Mouse (Mus musculus): ENCODE data around the gene Pi4kb. TPM values are rescaled to one million over a fixed set of nuclear protein-coding genes. Genes with fewer than 3 reads are reported as not detected.

Gene Pi4kb
- polyA plus RNA-seq, 1 experiment from 2014 or later: 21.1 TPM

DNA sequence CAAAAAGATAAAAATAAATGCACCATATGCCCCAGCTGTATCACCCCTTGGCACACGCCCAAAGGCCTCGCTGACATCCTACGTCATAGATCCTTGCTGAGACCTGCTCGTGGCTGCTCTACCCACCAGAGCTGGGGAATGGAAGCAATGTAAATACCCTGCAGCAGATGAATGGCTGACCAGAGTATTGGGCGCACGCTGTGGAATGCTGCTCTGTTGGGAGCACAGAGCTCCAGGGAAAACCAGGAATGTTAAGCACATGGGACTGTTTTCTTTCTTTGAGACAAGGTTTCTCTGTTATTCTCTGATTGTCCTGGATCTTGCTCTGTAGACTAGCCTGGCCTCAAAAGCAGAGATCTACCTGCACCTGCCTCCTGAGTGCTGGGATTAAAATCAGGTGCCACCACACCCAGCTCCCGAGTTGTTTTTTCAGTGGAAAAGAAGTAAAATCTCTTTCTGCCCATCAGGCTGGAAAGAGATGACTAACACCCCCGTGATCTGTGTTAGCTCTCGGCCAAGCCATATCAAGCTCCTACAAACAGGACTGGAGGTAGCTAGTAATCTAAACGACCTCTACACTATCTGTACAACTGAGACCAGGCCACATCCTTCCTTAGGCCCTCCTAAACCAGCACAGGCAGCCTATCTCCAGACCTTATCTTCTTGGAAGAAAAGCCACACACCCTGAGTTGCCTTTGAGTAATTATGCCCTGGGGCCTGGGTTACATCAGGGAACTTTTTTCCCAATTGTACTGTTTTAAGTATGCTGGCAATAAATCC is 80.1 kb downstream of the Pi4kb start:
- Histone ChIP-seq H3K9ac (ENCODE audit: low read depth, low read length) (no peak overlapping the region), H3K27me3 (ENCODE audit: control insufficient read depth, insufficient read depth, low read depth, low read length) (no peaks in the 10 kb centered on the region), H3K9me3 (replicated peaks; ENCODE audit: control insufficient read depth, low read length, poor library complexity, severe bottlenecking) (no peaks in the 10 kb centered on the region), H3K4me1 (ENCODE audit: control insufficient read depth, insufficient read depth, low read length) (no peaks in the 10 kb centered on the region), H3K27ac (ENCODE audit: low read length) (no peak overlapping the region), H3K4me3 (ENCODE audit: low read depth, low read length) (no peak overlapping the region), H3K36me3 (ENCODE audit: control insufficient read depth, insufficient read depth, low read length) (peaks cover 10% of the 10 kb centered on the region), H3K4me2 (ENCODE audit: low read length) (no peak overlapping the region)
- 51% methylated on average over 10 of the region's 10 CpGs for WGBS
- ATAC-seq: no peak

DNA sequence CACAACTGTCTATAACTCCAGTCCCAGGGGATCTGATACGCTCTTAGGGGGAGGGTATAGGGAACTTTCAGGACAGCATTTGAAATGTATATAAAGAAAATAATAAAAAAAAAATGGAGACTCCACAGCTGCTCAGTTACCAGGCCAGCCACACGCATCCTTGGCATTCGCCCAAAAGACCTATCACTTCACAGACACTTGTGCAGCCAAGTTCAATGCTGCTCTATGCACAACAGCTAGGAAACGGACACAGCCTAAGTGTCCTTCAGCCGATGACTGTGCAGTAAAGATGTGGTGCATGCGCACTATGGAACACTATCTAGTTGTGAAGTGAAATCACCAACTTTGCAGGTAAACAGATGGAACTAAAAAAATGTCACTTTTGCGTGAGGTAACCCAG is 81.7 kb downstream of the Pi4kb start:
- H3K9me3 ChIP-seq (replicated peaks; ENCODE audit: control insufficient read depth, low read length, poor library complexity, severe bottlenecking): no peaks in the 10 kb centered on the region
- peaks cover 24% of the 10 kb centered on the region for H3K36me3 ChIP-seq (ENCODE audit: control insufficient read depth, insufficient read depth, low read length)
- no peak for ATAC-seq
- no peak overlapping the region for H3K4me3 ChIP-seq (ENCODE audit: low read depth, low read length)
- no peaks in the 10 kb centered on the region for H3K4me1 ChIP-seq (ENCODE audit: control insufficient read depth, insufficient read depth, low read length)
- no peaks in the 10 kb centered on the region for H3K27me3 ChIP-seq (ENCODE audit: control insufficient read depth, insufficient read depth, low read depth, low read length)
- 91% methylated on average over 7 of the region's 7 CpGs for WGBS
- H3K9ac ChIP-seq (ENCODE audit: low read depth, low read length): no peak overlapping the region
- no peak overlapping the region for H3K27ac ChIP-seq (ENCODE audit: low read length)
- no peak overlapping the region for H3K4me2 ChIP-seq (ENCODE audit: low read length)

Small RNA genes lying within 50 kb of the gene (microRNA-seq; reads per million reads assigned to microRNA genes)
- gene Mir7013: 0.69 reads per million

Other genes starting within 250 kb of the Pi4kb start
- 14.2 and 16.9 TPM in 2 replicates for gene Cgn, start 188.2 kb upstream of the Pi4kb start, polyA plus RNA-seq (2015; fragmentation: Nextera tagmentation; extraction: Ambion mirVana)
- gene Pogz, start 137.2 kb upstream of the Pi4kb start, polyA plus RNA-seq (2015; fragmentation: Nextera tagmentation; extraction: Ambion mirVana): 21.1 and 23.5 TPM in 2 replicates
- 322 and 353 TPM in 2 replicates for gene Psmb4, start 87.8 kb upstream of the Pi4kb start, polyA plus RNA-seq (2015; fragmentation: Nextera tagmentation; extraction: Ambion mirVana)
- gene Selenbp1, start 41.7 kb upstream of the Pi4kb start, polyA plus RNA-seq (2015; fragmentation: Nextera tagmentation; extraction: Ambion mirVana): 10.8 and 12.4 TPM in 2 replicates
- 6.2 and 7.5 TPM in 2 replicates for gene Rfx5, start 20.7 kb upstream of the Pi4kb start, polyA plus RNA-seq (2015; fragmentation: Nextera tagmentation; extraction: Ambion mirVana)
- 17.6 and 18.7 TPM in 2 replicates for gene Zfp687, start 40.7 kb downstream of the Pi4kb start, polyA plus RNA-seq (2015; fragmentation: Nextera tagmentation; extraction: Ambion mirVana)
- 253 and 254 TPM in 2 replicates for gene Psmd4, start 67.9 kb downstream of the Pi4kb start, polyA plus RNA-seq (2015; fragmentation: Nextera tagmentation; extraction: Ambion mirVana)
- gene Pip5k1a, start 132.2 kb downstream of the Pi4kb start, polyA plus RNA-seq (2015; fragmentation: Nextera tagmentation; extraction: Ambion mirVana): 15.0 and 17.0 TPM in 2 replicates
- 170 and 184 TPM in 2 replicates for gene Vps72, start 136.3 kb downstream of the Pi4kb start, polyA plus RNA-seq (2015; fragmentation: Nextera tagmentation; extraction: Ambion mirVana)
- gene Tmod4, start 149.7 kb downstream of the Pi4kb start, polyA plus RNA-seq (2015; fragmentation: Nextera tagmentation; extraction: Ambion mirVana): 1.1 TPM in 2 replicates
- gene Scnm1, start 159.3 kb downstream of the Pi4kb start, polyA plus RNA-seq (2015; fragmentation: Nextera tagmentation; extraction: Ambion mirVana): 79.5 and 79.8 TPM in 2 replicates
- gene Lysmd1, start 159.4 kb downstream of the Pi4kb start, polyA plus RNA-seq (2015; fragmentation: Nextera tagmentation; extraction: Ambion mirVana): 53.8 and 57.6 TPM in 2 replicates
- 2.6 and 3.2 TPM in 2 replicates for gene Tnfaip8l2, start 167.6 kb downstream of the Pi4kb start, polyA plus RNA-seq (2015; fragmentation: Nextera tagmentation; extraction: Ambion mirVana)
- gene Sema6c, start 185.7 kb downstream of the Pi4kb start, polyA plus RNA-seq (2015; fragmentation: Nextera tagmentation; extraction: Ambion mirVana): 18.9 and 20.9 TPM in 2 replicates
- gene Gabpb2, start 243.2 kb downstream of the Pi4kb start, polyA plus RNA-seq (2015; fragmentation: Nextera tagmentation; extraction: Ambion mirVana): 2.4 and 3.0 TPM in 2 replicates

All from midbrain, embryonic 16.5 days (tissue).